Mouse (Mus musculus) cortical plate, adult 2 months (tissue): ENCODE results near the gene Wdr43.

ENCODE experiments used
- CTCF ChIP-seq: fragments of 200-500 bp; IDR thresholded peaks from 2 replicates; pipeline ENCODE4 v1.5.1; 2011; ENCODE audit warnings: mild to moderate bottlenecking, control low read depth, low read length; ENCODE audit not compliant: insufficient read depth; ENCODE audit errors: extremely low read depth
- POLR2A ChIP-seq: fragments of 200-500 bp; IDR thresholded peaks from 2 replicates; pipeline ENCODE4 v1.6.1; 2011; ENCODE audit warnings: mild to moderate bottlenecking, low read length, control low read depth; ENCODE audit not compliant: insufficient read depth; ENCODE audit errors: extremely low read depth

GRCm38 (mm10) chr17:71663491-71663890, 47.8 kb downstream of the Wdr43 start:
- TF ChIP-seq CTCF (no peak), POLR2A (no peak)
